Mouse (Mus musculus) hindbrain, embryonic 15.5 days (tissue): ENCODE measurements around the gene Zfp961. TPM values are rescaled to one million over a fixed set of nuclear protein-coding genes. Genes with fewer than 3 reads are reported as not detected.
"Not testable (repeated sequence)": the region's sequence is repeated elsewhere in the genome, so short reads cannot be mapped to it uniquely, and the experiment has no call there.

Experiments
- ATAC-seq: fragments of 200-750 bp; cut with Nextera tagmentation; 2 replicates; pipeline ENCODE4 v1.8.0; 2017; ENCODE audit warnings: low read depth, moderate number of reproducible peaks, moderate TSS enrichment; ENCODE audit not compliant: low FRiP score
- H3K27ac ChIP-seq: fragments of 300-500 bp; sonication (generic); replicated peaks from 2 replicates; pipeline ENCODE4 v1.5.1; 2015; ENCODE audit warnings: mild to moderate bottlenecking, inconsistent platforms
- H3K27me3 ChIP-seq: fragments of 300-500 bp; sonication (generic); 2 replicates; pipeline ENCODE4 v1.6.1; 2015; ENCODE audit warnings: control low read depth, inconsistent platforms
- H3K36me3 ChIP-seq: fragments of 300-500 bp; sonication (generic); 2 replicates; pipeline ENCODE4 v1.6.1; 2015; ENCODE audit warnings: control low read depth, inconsistent platforms
- H3K4me1 ChIP-seq: fragments of 300-500 bp; sonication (generic); replicated peaks from 2 replicates; pipeline ENCODE4 v1.6.1; 2015; ENCODE audit warnings: control low read depth, inconsistent platforms
- H3K4me2 ChIP-seq: fragments of 300-500 bp; sonication (generic); 2 replicates; pipeline ENCODE4 v1.6.1; 2015; ENCODE audit warnings: moderate library complexity, mild to moderate bottlenecking, inconsistent platforms
- H3K4me3 ChIP-seq: fragments of 300-500 bp; sonication (generic); 2 replicates; pipeline ENCODE4 v1.5.1; 2015; ENCODE audit warnings: mild to moderate bottlenecking, inconsistent platforms
- H3K9ac ChIP-seq: fragments of 300-500 bp; sonication (generic); 2 replicates; pipeline ENCODE4 v1.6.1; 2015; ENCODE audit warnings: inconsistent platforms
- H3K9me3 ChIP-seq: fragments of 300-500 bp; sonication (generic); 2 replicates; pipeline ENCODE4 v1.6.1; 2016; ENCODE audit warnings: control low read depth, inconsistent platforms
- WGBS: fragments of 180-500 bp; shearing (Covaris S2); methylation state at CpG from one replicate; pipeline ENCODE4 v1.1.7; 2015; 5-methylcytosine and 5-hydroxymethylcytosine counted together
- polyA plus RNA-seq: library from polyadenylated mRNA; unstranded; fragments of >200 nt; fragmentation: Nextera tagmentation; extraction: Ambion mirVana; gene quantifications from 2 replicates; pipeline ENCODE4 v1.2.1, GENCODE M21; 2015

Gene Zfp961
- 18.1 and 19.2 TPM in 2 replicates for polyA plus RNA-seq

- Histone ChIP-seq H3K9me3 (no peaks in the 10 kb centered on the region), H3K4me2 (peak within 1 kb of the TSS; percentile 72), H3K27ac (peak within 1 kb of the TSS; percentile 92), H3K4me1 (peaks cover 17% of the 10 kb centered on the region), H3K9ac (peak within 1 kb of the TSS; percentile 89), H3K27me3 (0 out of 2 replicates have a peak, but pooled peaks cover 2% of the 10 kb centered on the region), H3K36me3 (peaks cover 8% of the 10 kb centered on the region), H3K4me3 (peak within 1 kb of the TSS; percentile 88)
- ATAC-seq, result peak; percentile 100
- 4% methylated on average over 34 of the region's 34 CpGs for WGBS
Measured at GRCm38 (mm10) chr8:71950482-71951221, at the start of gene Zfp961. Zfp961 (plus strand) TSS chr8:71951038.

GRCm38 (mm10) chr8:71903084-71903483 is 47.8 kb upstream of the Zfp961 start:
- H3K9ac ChIP-seq, H3K27me3 ChIP-seq, H3K4me1 ChIP-seq, H3K4me3 ChIP-seq, H3K4me2 ChIP-seq, H3K27ac ChIP-seq, H3K9me3 ChIP-seq, ATAC-seq, H3K36me3 ChIP-seq: not testable (repeated sequence)
- 73% methylated on average over 1 of the region's 1 CpGs for WGBS

GRCm38 (mm10) chr8:71906809-71907208 is 44.0 kb upstream of the Zfp961 start:
- Histone ChIP-seq H3K27ac (no peak overlapping the region), H3K9ac (no peak overlapping the region), H3K4me1 (peaks cover 19% of the 10 kb centered on the region), H3K4me2 (no peak overlapping the region), H3K27me3 (0 out of 2 replicates have a peak, but pooled peaks cover 2% of the 10 kb centered on the region), H3K36me3 (no peaks in the 10 kb centered on the region), H3K4me3 (no peak overlapping the region), H3K9me3 (no peaks in the 10 kb centered on the region)
- 96% methylated on average over 1 of the region's 1 CpGs for WGBS
- no peak for ATAC-seq

- Histone ChIP-seq H3K4me1 (peaks cover 19% of the 10 kb centered on the region), H3K9me3 (no peaks in the 10 kb centered on the region), H3K27me3 (0 out of 2 replicates have a peak, but pooled peaks cover 2% of the 10 kb centered on the region), H3K9ac (no peak overlapping the region), H3K27ac (peak overlapping the region; percentile 99), H3K4me2 (peak overlapping the region; percentile 51), H3K36me3 (peaks cover 1% of the 10 kb centered on the region; the same call in 1 of the 2 replicates), H3K4me3 (peak overlapping the region; percentile 71)
- whole genome bisulfite sequencing, result 98% methylated on average over 5 of the region's 5 CpGs
- no peak for ATAC-seq
Measured at GRCm38 (mm10) chr8:71907798-71908257, 43.0 kb upstream of the Zfp961 start.

GRCm38 (mm10) chr8:71908309-71909261 is 42.3 kb upstream of the Zfp961 start, which contains the start of the genes Zfp882 and Zfp617:
Zfp882 (plus strand) TSS chr8:71908608.
Zfp617 (plus strand) TSS chr8:71908635.
- Histone ChIP-seq H3K9me3 (no peaks in the 10 kb centered on the region), H3K4me2 (peak within 1 kb of the TSS; percentile 51), H3K4me1 (peaks cover 19% of the 10 kb centered on the region), H3K27me3 (0 out of 2 replicates have a peak, but pooled peaks cover 2% of the 10 kb centered on the region), H3K9ac (peak within 1 kb of the TSS; percentile 92), H3K36me3 (peaks cover 7% of the 10 kb centered on the region), H3K4me3 (peak within 1 kb of the TSS; percentile 71), H3K27ac (peak within 1 kb of the TSS; percentile 99)
- 2% methylated on average over 47 of the region's 47 CpGs for WGBS
- ATAC-seq, result peak; percentile 98

- no peak for ATAC-seq
- no peaks in the 10 kb centered on the region for H3K9me3 ChIP-seq
- WGBS, result 84% methylated on average over 2 of the region's 2 CpGs
- no peak overlapping the region for H3K4me3 ChIP-seq
- no peak overlapping the region for H3K4me2 ChIP-seq
- H3K36me3 ChIP-seq, result peaks cover 33% of the 10 kb centered on the region
- H3K27me3 ChIP-seq, result no peaks in the 10 kb centered on the region
- H3K27ac ChIP-seq, result no peak overlapping the region
- peaks cover 19% of the 10 kb centered on the region for H3K4me1 ChIP-seq
- no peak overlapping the region for H3K9ac ChIP-seq
Measured at GRCm38 (mm10) chr8:71912286-71912685, 38.6 kb upstream of the Zfp961 start.

- Histone ChIP-seq H3K36me3 (no peaks in the 10 kb centered on the region), H3K9me3 (no peaks in the 10 kb centered on the region), H3K4me2 (peak overlapping the region; percentile 64), H3K4me1 (peaks cover 14% of the 10 kb centered on the region), H3K27ac (peak overlapping the region; percentile 96), H3K27me3 (no peaks in the 10 kb centered on the region), H3K9ac (peak overlapping the region; percentile 69), H3K4me3 (peak overlapping the region; percentile 79)
- ATAC-seq, result peak; percentile 99
- under 1% methylated on average over 57 of the region's 57 CpGs for WGBS
Measured at GRCm38 (mm10) chr8:71922567-71923401, 28.1 kb upstream of the Zfp961 start.

- H3K9ac ChIP-seq, result no peak overlapping the region
- ATAC-seq, result no peak
- peaks cover 14% of the 10 kb centered on the region for H3K4me1 ChIP-seq
- no peaks in the 10 kb centered on the region for H3K27me3 ChIP-seq
- no peaks in the 10 kb centered on the region for H3K9me3 ChIP-seq
- 96% methylated on average over 5 of the region's 5 CpGs for WGBS
- no peak overlapping the region for H3K27ac ChIP-seq
- H3K36me3 ChIP-seq, result peaks cover 20% of the 10 kb centered on the region
- no peak overlapping the region for H3K4me3 ChIP-seq
- H3K4me2 ChIP-seq, result no peak overlapping the region
Measured at GRCm38 (mm10) chr8:71925791-71926190, 25.0 kb upstream of the Zfp961 start.

- H3K4me2 ChIP-seq, result no peak overlapping the region
- no peak for ATAC-seq
- H3K9ac ChIP-seq, result no peak overlapping the region
- WGBS, result 96% methylated on average over 3 of the region's 3 CpGs
- H3K4me3 ChIP-seq, result no peak overlapping the region
- peaks cover 14% of the 10 kb centered on the region for H3K4me1 ChIP-seq
- H3K9me3 ChIP-seq, result no peaks in the 10 kb centered on the region
- no peak overlapping the region for H3K27ac ChIP-seq
- H3K36me3 ChIP-seq, result peaks cover 28% of the 10 kb centered on the region
- H3K27me3 ChIP-seq, result no peaks in the 10 kb centered on the region
Measured at GRCm38 (mm10) chr8:71926551-71926950, 24.3 kb upstream of the Zfp961 start.

GRCm38 (mm10) chr8:71927779-71928178 is 23.1 kb upstream of the Zfp961 start:
- Histone ChIP-seq H3K27ac (no peak overlapping the region), H3K4me2 (no peak overlapping the region), H3K9me3 (no peaks in the 10 kb centered on the region), H3K27me3 (no peaks in the 10 kb centered on the region), H3K4me3 (no peak overlapping the region), H3K36me3 (peaks cover 32% of the 10 kb centered on the region), H3K4me1 (peaks cover 12% of the 10 kb centered on the region), H3K9ac (no peak overlapping the region)
- ATAC-seq, result no peak

- not testable (repeated sequence) for H3K4me1 ChIP-seq, H3K27me3 ChIP-seq, H3K4me3 ChIP-seq, H3K9me3 ChIP-seq, H3K4me2 ChIP-seq, H3K27ac ChIP-seq, H3K9ac ChIP-seq, ATAC-seq
- H3K36me3 ChIP-seq, result peaks cover 10% of the 10 kb centered on the region
- WGBS, result 92% methylated on average over 2 of the region's 2 CpGs
Measured at GRCm38 (mm10) chr8:71938037-71938436, 12.8 kb upstream of the Zfp961 start.
